8 mouse cellular contexts compared by ENCODE assay signal in genomic region chr4:55292277-55292676, GRCm38 (mm10). TPM values are rescaled to one million over a fixed set of nuclear protein-coding genes. Genes with fewer than 3 reads are reported as not detected.
DNase-seq lines count a peak whose midpoint lies in the region; ATAC-seq lines count a peak whose summit lies in the region.

No protein-coding gene starts in this region.

- WGBS in forebrain, embryonic 14.5 days = 86% methylated on average over 5 of the region's 5 CpGs

- DNase-seq in adrenal gland, postnatal 14 days = peak; percentile 33
- DNase-seq in adrenal gland, adult 18-20 months (ENCODE audit: low spot score in 2 of 2) = no peak
- DNase-seq in left cerebral cortex, postnatal 4 days = peak; percentile 35
- no peak for DNase-seq in left cerebral cortex, adult 18-20 months (ENCODE audit: low spot score in 2 of 2)
- peak; percentile 15 for DNase-seq in T-cell, adult 2 months (ENCODE audit: low spot score)
- DNase-seq in mesoderm, embryonic 11.5 days (ENCODE audit: low read depth, low spot score) = peak; percentile 18
- no peak for DNase-seq in forebrain, embryonic 14.5 days (ENCODE audit: low spot score)
- DNase-seq in layer of hippocampus, adult 8-10 months (ENCODE audit: low spot score in 2 of 2) = no peak

- no peak overlapping the region for H3K27ac ChIP-seq in forebrain, embryonic 14.5 days (ENCODE audit: low read depth, low read length)

- intact Hi-C loops in left cerebral cortex, postnatal 4 days (cut with DNase I) = no loop called here

- no peak overlapping the region for H3K9ac ChIP-seq in forebrain, embryonic 14.5 days (ENCODE audit: low read length)

- no peaks in the 10 kb centered on the region for H3K27me3 ChIP-seq in forebrain, embryonic 14.5 days (replicated peaks; ENCODE audit: control insufficient read depth, insufficient read depth, low read length)

- no peaks in the 10 kb centered on the region for H3K36me3 ChIP-seq in forebrain, embryonic 14.5 days (ENCODE audit: control insufficient read depth, insufficient read depth, low read length)

- no peaks in the 10 kb centered on the region for H3K9me3 ChIP-seq in forebrain, embryonic 14.5 days (replicated peaks; ENCODE audit: control insufficient read depth, low read length)

- H3K4me3 ChIP-seq in forebrain, embryonic 14.5 days (ENCODE audit: low read depth, low read length) = no peak overlapping the region

- peaks cover 10% of the 10 kb centered on the region; the same call in 1 of the 2 replicates for H3K4me1 ChIP-seq in forebrain, embryonic 14.5 days (ENCODE audit: control insufficient read depth, insufficient read depth, low read length)

- H3K4me2 ChIP-seq in forebrain, embryonic 14.5 days (ENCODE audit: low read length) = no peak overlapping the region

- no peak for ATAC-seq in forebrain, embryonic 14.5 days

RNA-seq across cellular contexts. Expression of gene Rad23b, which starts 57.6 kb away (rescaled TPM):
- total RNA-seq in adrenal gland, postnatal 14 days (2021) = 128 and 132 TPM in 2 replicates
- 100 to 1,000 TPM; 128 to 142 TPM for total RNA-seq in adrenal gland, adult 18-20 months (2021)
- 100 to 1,000 TPM; 203 to 212 TPM for total RNA-seq in left cerebral cortex, postnatal 4 days (2021)
- total RNA-seq in left cerebral cortex, adult 18-20 months (2021) = 100 to 1,000 TPM; 196 to 198 TPM
- 95.7 and 120 TPM in 2 replicates for polyA plus RNA-seq in forebrain, embryonic 14.5 days (2014; fragmentation: Nextera tagmentation; extraction: Ambion mirVana)
- total RNA-seq in layer of hippocampus, adult 8-10 months (2022) = 100 to 1,000 TPM; 171 to 185 (median 176) TPM

Comparison
In these comparisons a context has a peak if more than half of its experiments do, and no peak if none do; other contexts are left out.
1. DNase-seq: peak in adrenal gland, postnatal 14 days (single experiment), left cerebral cortex, postnatal 4 days (single experiment), T-cell, adult 2 months (single experiment) and mesoderm, embryonic 11.5 days (single experiment); none in adrenal gland, adult 18-20 months (0 of 2), left cerebral cortex, adult 18-20 months (0 of 2), forebrain, embryonic 14.5 days (single experiment) and layer of hippocampus, adult 8-10 months (0 of 2).